Mouse (Mus musculus) right cerebral cortex, postnatal 25 days (tissue): ENCODE measurements around the gene Prr13.
A peak's percentile ranks its signal among the peaks of the same experiment; 100 is the strongest.

Experiments used
- DNase-seq: peaks from one replicate; pipeline ENCODE4 v3.0.0; 2022

The Prr13 gene

GRCm38 (mm10) chr15:102505770-102506463 is 47.1 kb downstream of the Prr13 start:
- no peak for DNase-seq

GRCm38 (mm10) chr15:102506464-102506830 is 47.6 kb downstream of the Prr13 start:
- no peak for DNase-seq

- no peak for DNase-seq
Observed at GRCm38 (mm10) chr15:102506864-102507263, 48.0 kb downstream of the Prr13 start.

GRCm38 (mm10) chr15:102507561-102507960 is 48.7 kb downstream of the Prr13 start:
- no peak for DNase-seq

- DNase-seq, result no peak
Observed at GRCm38 (mm10) chr15:102508336-102508735, 49.5 kb downstream of the Prr13 start.

- no peak for DNase-seq
Observed at GRCm38 (mm10) chr15:102510110-102510509, 51.3 kb downstream of the Prr13 start.

- DNase-seq, result peak; percentile 87
Observed at GRCm38 (mm10) chr15:102510590-102511284, 51.9 kb downstream of the Prr13 start.

GRCm38 (mm10) chr15:102511285-102511833 is 52.5 kb downstream of the Prr13 start:
- DNase-seq, result no peak

GRCm38 (mm10) chr15:102512010-102512409 is 53.2 kb downstream of the Prr13 start:
- no peak for DNase-seq
